Mouse (Mus musculus) bone marrow, adult 2 months (tissue): ENCODE measurements around the gene Adss.
"Not testable (repeated sequence)": the region's sequence is repeated elsewhere in the genome, so short reads cannot be mapped to it uniquely, and the experiment has no call there.

Source experiments
- CTCF ChIP-seq: fragments of 200-500 bp; IDR thresholded peaks from 2 replicates; pipeline ENCODE4 v1.5.1; 2011; ENCODE audit warnings: low read length, control low read depth; ENCODE audit not compliant: control insufficient read depth, insufficient read depth
- POLR2A ChIP-seq: fragments of 200-500 bp; IDR thresholded peaks from 2 replicates; pipeline ENCODE4 v1.6.1; 2011; ENCODE audit warnings: low read depth, mild to moderate bottlenecking, control low read depth, low read length, borderline replicate concordance; ENCODE audit not compliant: control insufficient read depth

DNA sequence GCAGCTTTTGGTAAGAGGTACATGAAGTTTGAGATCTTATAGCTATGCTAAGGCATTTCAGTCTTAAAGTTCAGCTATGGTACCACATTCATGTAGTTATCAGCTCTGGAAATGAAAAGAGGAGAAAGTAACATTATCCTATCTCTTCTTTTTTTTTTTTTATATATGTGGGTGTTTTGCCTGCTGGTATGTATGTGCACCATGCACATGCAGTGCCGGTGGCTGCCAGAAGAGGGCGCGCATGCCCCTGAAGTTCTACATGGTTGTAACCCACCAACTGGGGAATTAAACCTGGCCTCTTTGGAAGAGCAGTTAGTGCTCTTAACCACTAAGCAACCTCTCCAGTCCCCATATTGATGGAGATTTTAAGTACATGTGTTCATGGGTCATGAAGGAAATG lies 49.5 kb upstream of the Adss start:
- TF ChIP-seq POLR2A: not testable (repeated sequence)
- peak; percentile 39 for TF ChIP-seq CTCF
